10 mouse cellular contexts compared by ENCODE assay signal in the genomic region with DNA sequence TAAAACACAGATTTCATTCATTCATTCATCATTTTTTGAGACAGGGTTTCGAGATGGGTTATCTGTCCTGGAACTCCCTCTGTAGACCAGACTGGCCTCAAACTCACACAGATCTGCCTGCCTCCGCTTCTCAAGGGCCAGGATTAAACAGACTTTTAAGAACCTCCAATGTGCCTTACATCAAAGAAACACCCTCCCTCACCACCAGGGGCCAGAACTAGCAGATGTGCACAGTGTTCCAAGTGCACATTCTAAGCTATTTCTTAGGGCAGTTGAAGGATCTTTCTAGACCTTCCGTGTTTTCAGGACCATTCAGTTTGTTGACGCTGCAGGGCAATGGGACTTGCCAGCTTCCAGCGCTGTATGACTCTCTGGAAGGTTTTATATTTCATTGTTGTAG.
DNase-seq lines count a peak whose midpoint lies in the region; ATAC-seq lines count a peak whose summit lies in the region.
"Had no signal": no experiment of that assay in that cellular context is flagged by ENCODE, and none has a peak within 500 bp of the region (broad histone marks: within the 10 kb centered on the region; RNA-seq: fewer than 3 reads in every experiment).

No protein-coding gene starts in this region.

- no peaks in the 10 kb centered on the region for H3K9me3 ChIP-seq in heart, embryonic 11.5 days (replicated peaks; ENCODE audit: control insufficient read depth, low read length)
- H3K9me3 ChIP-seq: hindbrain, embryonic 15.5 days; limb, embryonic 12.5 days had no signal

- no peak overlapping the region for H3K9ac ChIP-seq in heart, embryonic 11.5 days (ENCODE audit: low read depth, low read length)
- H3K9ac ChIP-seq: hindbrain, embryonic 15.5 days; limb, embryonic 12.5 days had no signal

- H3K4me3 ChIP-seq in heart, embryonic 11.5 days (ENCODE audit: low read depth, low read length) = no peak overlapping the region
- H3K4me3 ChIP-seq: hindbrain, embryonic 15.5 days had no signal

- H3K27ac ChIP-seq in heart, embryonic 11.5 days (ENCODE audit: low read depth, low read length) = no peak overlapping the region
- H3K27ac ChIP-seq: hindbrain, embryonic 15.5 days; limb, embryonic 12.5 days had no signal

- H3K36me3 ChIP-seq in heart, embryonic 11.5 days (ENCODE audit: control insufficient read depth, insufficient read depth, low read length) = no peaks in the 10 kb centered on the region
- H3K36me3 ChIP-seq: hindbrain, embryonic 15.5 days; limb, embryonic 12.5 days had no signal

- no peaks in the 10 kb centered on the region for H3K27me3 ChIP-seq in heart, embryonic 11.5 days (ENCODE audit: control insufficient read depth, insufficient read depth, low read length)
- H3K27me3 ChIP-seq: limb, embryonic 12.5 days had no signal

- DNase-seq in kidney, postnatal 10 days = peak; percentile 21
- no peak for DNase-seq in kidney, postnatal 25 days
- DNase-seq in CD4-positive helper T cell, adult 2 months (ENCODE audit: low read depth, low spot score) = peak; percentile 40
- peak; percentile 19 for DNase-seq in ES-CJ7 (ENCODE audit: low read depth, low spot score)
- no peak for DNase-seq in urinary bladder, adult 18-20 months (ENCODE audit: low spot score in 2 of 2)
- DNase-seq: cerebellum, adult 2 months had no signal

- peak; percentile 42 for ATAC-seq in inflammation-experienced regulatory T-cells, adult 6 months
- ATAC-seq in heart, embryonic 11.5 days (replicated peaks; ENCODE audit: insufficient number of reproducible peaks, low FRiP score, low TSS enrichment) = no peak

- H3K4me2 ChIP-seq in heart, embryonic 11.5 days = no peak overlapping the region

- H3K4me1 ChIP-seq in heart, embryonic 11.5 days (ENCODE audit: control insufficient read depth, insufficient read depth, low read length) = no peaks in the 10 kb centered on the region

- 55% methylated on average over 5 of the region's 5 CpGs for WGBS in heart, embryonic 11.5 days (ENCODE audit: insufficient replicate concordance)

Comparison
In these comparisons a context has a peak if more than half of its experiments do, and no peak if none do; other contexts are left out.
1. DNase-seq: peak in kidney, postnatal 10 days (single experiment), CD4-positive helper T cell, adult 2 months (single experiment) and ES-CJ7 (single experiment); none in kidney, postnatal 25 days (0 of 2) and urinary bladder, adult 18-20 months (0 of 2).